Mouse (Mus musculus): ENCODE measurements at regions not wholly inside any gene's neighbourhood (a gene's known extent, or its start where the extent isn't known, plus 50 kb on each side); places are given as distances from the start of the nearest gene placed in this dataset.

GRCm38 (mm10) chr5:106088478-106089185, 212.3 kb downstream of the Zfp326 start:
- Histone ChIP-seq H3K9ac (no peak overlapping the region), H3K9me3 (replicated peaks) (0 out of 2 replicates have a peak, but pooled peaks cover 7% of the 10 kb centered on the region), H3K4me2 (replicated peaks) (no peak overlapping the region), H3K27me3 (no peaks in the 10 kb centered on the region), H3K4me1 (no peaks in the 10 kb centered on the region), H3K36me3 (no peaks in the 10 kb centered on the region), H3K4me3 (no peak overlapping the region), H3K27ac (no peak overlapping the region)
- 67% methylated on average over 5 of the region's 5 CpGs for WGBS
- no peak for ATAC-seq (ENCODE audit: low FRiP score)

GRCm38 (mm10) chr5:106083786-106084185, 207.4 kb downstream of the Zfp326 start:
- H3K27ac ChIP-seq, result no peak overlapping the region
- H3K9ac ChIP-seq, result no peak overlapping the region
- no peaks in the 10 kb centered on the region for H3K27me3 ChIP-seq
- ATAC-seq (ENCODE audit: low FRiP score), result no peak
- H3K4me1 ChIP-seq, result no peaks in the 10 kb centered on the region
- H3K36me3 ChIP-seq, result no peaks in the 10 kb centered on the region
- H3K4me3 ChIP-seq, result no peak overlapping the region
- H3K9me3 ChIP-seq (replicated peaks), result 0 out of 2 replicates have a peak, but pooled peaks cover 7% of the 10 kb centered on the region
- no peak overlapping the region for H3K4me2 ChIP-seq (replicated peaks)
- 88% methylated on average over 4 of the region's 4 CpGs for WGBS

- no peak overlapping the region for H3K4me2 ChIP-seq (replicated peaks)
- 0 out of 2 replicates have a peak, but pooled peaks cover 7% of the 10 kb centered on the region for H3K9me3 ChIP-seq (replicated peaks)
- H3K36me3 ChIP-seq, result no peaks in the 10 kb centered on the region
- H3K27me3 ChIP-seq, result no peaks in the 10 kb centered on the region
- no peak overlapping the region for H3K9ac ChIP-seq
- no peak overlapping the region for H3K27ac ChIP-seq
- H3K4me1 ChIP-seq, result no peaks in the 10 kb centered on the region
- ATAC-seq (ENCODE audit: low FRiP score), result no peak
- 66% methylated on average over 7 of the region's 7 CpGs for WGBS
- H3K4me3 ChIP-seq, result no peak overlapping the region
These were observed 206.5 kb downstream of the Zfp326 start for GRCm38 (mm10) chr5:106082891-106083290.

GRCm38 (mm10) chr5:106067124-106067551, 190.8 kb downstream of the Zfp326 start:
- ATAC-seq (ENCODE audit: low FRiP score), result no peak
- H3K9ac ChIP-seq, result no peak overlapping the region
- 70% methylated on average over 9 of the region's 9 CpGs for WGBS

GRCm38 (mm10) chr5:106066706-106067105, 190.3 kb downstream of the Zfp326 start:
- Histone ChIP-seq H3K27ac (no peak overlapping the region), H3K9ac (no peak overlapping the region), H3K9me3 (replicated peaks) (peaks cover 9% of the 10 kb centered on the region; the same call in 1 of the 2 replicates), H3K4me2 (replicated peaks) (no peak overlapping the region), H3K36me3 (no peaks in the 10 kb centered on the region), H3K27me3 (no peaks in the 10 kb centered on the region), H3K4me3 (no peak overlapping the region), H3K4me1 (no peaks in the 10 kb centered on the region)
- ATAC-seq (ENCODE audit: low FRiP score), result no peak

More at GRCm38 (mm10) chr5:106067124-106067551, 190.8 kb downstream of the Zfp326 start:
- H3K4me3 ChIP-seq, result no peak overlapping the region
- H3K36me3 ChIP-seq, result no peaks in the 10 kb centered on the region
- H3K4me2 ChIP-seq (replicated peaks), result no peak overlapping the region
- H3K27me3 ChIP-seq, result no peaks in the 10 kb centered on the region
- H3K27ac ChIP-seq, result no peak overlapping the region
- peaks cover 9% of the 10 kb centered on the region; the same call in 1 of the 2 replicates for H3K9me3 ChIP-seq (replicated peaks)
- H3K4me1 ChIP-seq, result no peaks in the 10 kb centered on the region

- no peak for ATAC-seq (ENCODE audit: low FRiP score)
- Histone ChIP-seq H3K4me3 (no peak overlapping the region), H3K36me3 (no peaks in the 10 kb centered on the region), H3K9me3 (replicated peaks) (peaks cover 9% of the 10 kb centered on the region; the same call in 1 of the 2 replicates), H3K27me3 (no peaks in the 10 kb centered on the region), H3K9ac (no peak overlapping the region), H3K4me1 (no peaks in the 10 kb centered on the region), H3K4me2 (replicated peaks) (no peak overlapping the region), H3K27ac (no peak overlapping the region)
- WGBS, result 86% methylated on average over 7 of the region's 7 CpGs
These were observed 188.0 kb downstream of the Zfp326 start for GRCm38 (mm10) chr5:106064366-106064765.

GRCm38 (mm10) chr5:106062926-106063325, 186.6 kb downstream of the Zfp326 start:
- Histone ChIP-seq H3K27ac (no peak overlapping the region), H3K9ac (no peak overlapping the region), H3K4me3 (no peak overlapping the region), H3K9me3 (replicated peaks) (peaks cover 9% of the 10 kb centered on the region; the same call in 1 of the 2 replicates), H3K36me3 (no peaks in the 10 kb centered on the region), H3K4me1 (no peaks in the 10 kb centered on the region), H3K4me2 (replicated peaks) (no peak overlapping the region), H3K27me3 (no peaks in the 10 kb centered on the region)
- WGBS, result 79% methylated on average over 6 of the region's 6 CpGs
- ATAC-seq (ENCODE audit: low FRiP score), result no peak

- no peak for ATAC-seq (ENCODE audit: low FRiP score)
- Histone ChIP-seq H3K4me3 (no peak overlapping the region), H3K4me2 (replicated peaks) (no peak overlapping the region), H3K36me3 (no peaks in the 10 kb centered on the region), H3K9ac (no peak overlapping the region), H3K4me1 (0 out of 2 replicates have a peak, but pooled peaks cover 2% of the 10 kb centered on the region), H3K27ac (no peak overlapping the region), H3K27me3 (no peaks in the 10 kb centered on the region), H3K9me3 (replicated peaks) (no peaks in the 10 kb centered on the region)
- WGBS, result 49% methylated on average over 9 of the region's 9 CpGs
These were observed 180.3 kb downstream of the Zfp326 start for GRCm38 (mm10) chr5:106056631-106057030.

GRCm38 (mm10) chr5:106055221-106055620, 178.9 kb downstream of the Zfp326 start:
- no peak for ATAC-seq (ENCODE audit: low FRiP score)
- 64% methylated on average over 8 of the region's 8 CpGs for WGBS
- Histone ChIP-seq H3K27ac (no peak overlapping the region), H3K4me3 (no peak overlapping the region), H3K9me3 (replicated peaks) (no peaks in the 10 kb centered on the region), H3K4me1 (0 out of 2 replicates have a peak, but pooled peaks cover 2% of the 10 kb centered on the region), H3K27me3 (no peaks in the 10 kb centered on the region), H3K9ac (no peak overlapping the region), H3K4me2 (replicated peaks) (no peak overlapping the region), H3K36me3 (no peaks in the 10 kb centered on the region)

GRCm38 (mm10) chr5:106051026-106051425, 174.7 kb downstream of the Zfp326 start:
- H3K9ac ChIP-seq, result no peak overlapping the region
- H3K4me3 ChIP-seq, result no peak overlapping the region
- no peaks in the 10 kb centered on the region for H3K27me3 ChIP-seq
- H3K27ac ChIP-seq, result no peak overlapping the region
- ATAC-seq (ENCODE audit: low FRiP score), result no peak
- no peaks in the 10 kb centered on the region for H3K9me3 ChIP-seq (replicated peaks)
- no peak overlapping the region for H3K4me2 ChIP-seq (replicated peaks)
- WGBS, result 87% methylated on average over 8 of the region's 8 CpGs
- H3K36me3 ChIP-seq, result no peaks in the 10 kb centered on the region
- 0 out of 2 replicates have a peak, but pooled peaks cover 2% of the 10 kb centered on the region for H3K4me1 ChIP-seq

- no peak for ATAC-seq (ENCODE audit: low FRiP score)
- WGBS, result 66% methylated on average over 12 of the region's 12 CpGs
- H3K4me2 ChIP-seq (replicated peaks), result no peak overlapping the region
- H3K36me3 ChIP-seq, result no peaks in the 10 kb centered on the region
- H3K9me3 ChIP-seq (replicated peaks), result no peaks in the 10 kb centered on the region
- H3K27me3 ChIP-seq, result no peaks in the 10 kb centered on the region
- no peak overlapping the region for H3K9ac ChIP-seq
- no peak overlapping the region for H3K4me3 ChIP-seq
- H3K4me1 ChIP-seq, result no peaks in the 10 kb centered on the region
- H3K27ac ChIP-seq, result no peak overlapping the region
These were observed 168.7 kb downstream of the Zfp326 start for GRCm38 (mm10) chr5:106044878-106045585.

- no peaks in the 10 kb centered on the region for H3K4me1 ChIP-seq
- H3K4me3 ChIP-seq, result no peak overlapping the region
- no peak for ATAC-seq (ENCODE audit: low FRiP score)
- H3K9ac ChIP-seq, result no peak overlapping the region
- no peaks in the 10 kb centered on the region for H3K9me3 ChIP-seq (replicated peaks)
- H3K4me2 ChIP-seq (replicated peaks), result no peak overlapping the region
- H3K27ac ChIP-seq, result no peak overlapping the region
- H3K27me3 ChIP-seq, result no peaks in the 10 kb centered on the region
- 95% methylated on average over 18 of the region's 18 CpGs for WGBS
- no peaks in the 10 kb centered on the region for H3K36me3 ChIP-seq
These were observed 162.0 kb downstream of the Zfp326 start for GRCm38 (mm10) chr5:106038321-106038720.

Data from hindbrain, embryonic 12.5 days (tissue).